In genomic region chr12:33303384-33303770, GRCm38 (mm10) we compare ENCODE assay signal across 8 mouse cellular contexts.
DNase-seq lines count a peak whose midpoint lies in the region; ATAC-seq and TF ChIP-seq lines count a peak whose summit lies in the region.

No protein-coding gene starts in this region.

- no peak overlapping the region for H3K27ac ChIP-seq in CH12.LX (ENCODE audit: insufficient read depth, low read depth)
- no peak overlapping the region for H3K27ac ChIP-seq in forebrain, postnatal 0 days (ENCODE audit: low read depth, low read length)
- no peak overlapping the region for H3K27ac ChIP-seq in limb, embryonic 14.5 days (replicated peaks; ENCODE audit: low read depth, low read length)
- peak overlapping the region; percentile 86 for H3K27ac ChIP-seq in stomach, embryonic 15.5 days

- peak overlapping the region; percentile 78 for H3K4me2 ChIP-seq in CH12.LX (ENCODE audit: insufficient read depth, low read depth, poor library complexity, severe bottlenecking)
- peak overlapping the region; percentile 79 for H3K4me2 ChIP-seq in forebrain, postnatal 0 days (ENCODE audit: low read depth)
- H3K4me2 ChIP-seq in limb, embryonic 14.5 days (replicated peaks; ENCODE audit: low read depth, low read length, severe bottlenecking) = peak overlapping the region; percentile 83
- peak overlapping the region; percentile 79 for H3K4me2 ChIP-seq in stomach, embryonic 15.5 days

- no peaks in the 10 kb centered on the region for H3K9me3 ChIP-seq in CH12.LX (replicated peaks; ENCODE audit: low read length)
- H3K9me3 ChIP-seq in forebrain, postnatal 0 days (ENCODE audit: low read length) = no peaks in the 10 kb centered on the region
- H3K9me3 ChIP-seq in limb, embryonic 14.5 days (ENCODE audit: control insufficient read depth, low read length) = no peaks in the 10 kb centered on the region
- H3K9me3 ChIP-seq in stomach, embryonic 15.5 days = no peaks in the 10 kb centered on the region

- in situ Hi-C loops in CH12.LX (cut with MboI; ENCODE audit: low pct_ligation_motif_present, low pct_unique_long_range_greater_than_20kb, low sequenced_read_pairs) = no loop called here

- TF ChIP-seq EP300 in CH12.LX (IDR thresholded peaks at IDR 0.05; ENCODE audit: low read length) = no peak

- no peaks in the 10 kb centered on the region for H3K27me3 ChIP-seq in CH12.LX (replicated peaks)
- no peaks in the 10 kb centered on the region for H3K27me3 ChIP-seq in forebrain, postnatal 0 days (ENCODE audit: insufficient read depth, low read length)
- 0 out of 2 replicates have a peak, but pooled peaks cover 3% of the 10 kb centered on the region for H3K27me3 ChIP-seq in limb, embryonic 14.5 days (ENCODE audit: control insufficient read depth, insufficient read depth, low read length)
- no peaks in the 10 kb centered on the region for H3K27me3 ChIP-seq in stomach, embryonic 15.5 days (replicated peaks)

- no peak for TF ChIP-seq RAD21 in CH12.LX (IDR thresholded peaks at IDR 0.05; ENCODE audit: low read depth, low read length)

- H3K9ac ChIP-seq in CH12.LX (ENCODE audit: insufficient read depth, low read depth) = no peak overlapping the region; the same call in 1 of the 2 replicates
- H3K9ac ChIP-seq in forebrain, postnatal 0 days = peak overlapping the region; percentile 43
- peak overlapping the region; percentile 52; the same call in 1 of the 2 replicates for H3K9ac ChIP-seq in limb, embryonic 14.5 days (ENCODE audit: low read depth, low read length, severe bottlenecking)
- no peak overlapping the region for H3K9ac ChIP-seq in stomach, embryonic 15.5 days

- TF ChIP-seq CTCF in CH12.LX (conservative IDR thresholded peaks at IDR 0.05 in 1 of 2, IDR thresholded peaks at IDR 0.05 in 1 of 2; ENCODE audit: low read depth in 2 of 2, low read length in 2 of 2) = no peak
- no peak for TF ChIP-seq CTCF in forebrain, postnatal 0 days (IDR thresholded peaks at IDR 0.05; ENCODE audit: low read depth)

- peaks cover 12 to 39% of the 10 kb centered on the region in 2 experiments for H3K36me3 ChIP-seq in CH12.LX (replicated peaks in 1 of 2; ENCODE audit: control insufficient read depth in 1 of 2, insufficient read depth in 1 of 2, low read length in 1 of 2)
- no peaks in the 10 kb centered on the region for H3K36me3 ChIP-seq in forebrain, postnatal 0 days (ENCODE audit: insufficient read depth)
- no peaks in the 10 kb centered on the region for H3K36me3 ChIP-seq in limb, embryonic 14.5 days (ENCODE audit: control insufficient read depth, insufficient read depth, low read length)
- H3K36me3 ChIP-seq in stomach, embryonic 15.5 days = no peaks in the 10 kb centered on the region

- H3K4me3 ChIP-seq in CH12.LX (replicated peaks in 1 of 3; ENCODE audit: low read depth in 2 of 3, low read length in 2 of 3, poor library complexity in 1 of 3) = peak overlapping the region; percentile 57 to 75 (median 58)
- peak overlapping the region; percentile 41 for H3K4me3 ChIP-seq in forebrain, postnatal 0 days (ENCODE audit: low read depth, low read length)
- peak overlapping the region; percentile 48 for H3K4me3 ChIP-seq in limb, embryonic 14.5 days (replicated peaks; ENCODE audit: low read length)
- peak overlapping the region; percentile 55 for H3K4me3 ChIP-seq in stomach, embryonic 15.5 days (replicated peaks)

- H3K79me2 ChIP-seq in CH12.LX (replicated peaks; ENCODE audit: control insufficient read depth, extremely low read depth, insufficient read depth, poor library complexity, severe bottlenecking) = no peaks in the 10 kb centered on the region

- no peak for TF ChIP-seq POLR2A in CH12.LX (IDR thresholded peaks at IDR 0.05; ENCODE audit: low read depth, low read length)
- no peak for TF ChIP-seq POLR2A in limb, embryonic 14.5 days (IDR thresholded peaks at IDR 0.05; ENCODE audit: borderline replicate concordance, extremely low read depth, insufficient read depth, insufficient read length)

- DNase-seq in adrenal gland, postnatal 14 days = peak; percentile 24
- DNase-seq in adrenal gland, postnatal 4 days (ENCODE audit: low spot score in 2 of 2) = no peak
- peak; percentile 64 for DNase-seq in CH12.LX (ENCODE audit: extremely low read depth)
- peak; percentile 16 for DNase-seq in forebrain, postnatal 0 days
- DNase-seq in limb, embryonic 14.5 days (ENCODE audit: low spot score) = no peak
- no peak for DNase-seq in gastrocnemius, postnatal 10 days
- DNase-seq in spleen, adult 12 weeks (ENCODE audit: low spot score) = no peak

- 3% methylated on average over 9 of the region's 9 CpGs for WGBS in forebrain, postnatal 0 days
- 4% methylated on average over 9 of the region's 9 CpGs for WGBS in limb, embryonic 14.5 days
- 8% methylated on average over 9 of the region's 9 CpGs for WGBS in stomach, embryonic 15.5 days

- dilution Hi-C loops in CH12.LX (cut with MboI; ENCODE audit: extremely low pct_ligation_motif_present, extremely low pct_unique_long_range_greater_than_20kb, low sequenced_read_pairs) = no loop called here

- peaks cover 6 to 38% of the 10 kb centered on the region in 2 experiments for H3K4me1 ChIP-seq in CH12.LX (ENCODE audit: control insufficient read depth in 1 of 2, insufficient read depth in 2 of 2)
- peaks cover 14% of the 10 kb centered on the region for H3K4me1 ChIP-seq in forebrain, postnatal 0 days (ENCODE audit: insufficient read depth)
- H3K4me1 ChIP-seq in limb, embryonic 14.5 days (ENCODE audit: control insufficient read depth, insufficient read depth, low read length) = peaks cover 20% of the 10 kb centered on the region
- 0 out of 2 replicates have a peak, but pooled peaks cover 17% of the 10 kb centered on the region for H3K4me1 ChIP-seq in stomach, embryonic 15.5 days

- ATAC-seq in forebrain, postnatal 0 days = peak; percentile 42
- peak; percentile 18; the same call in 1 of the 2 replicates for ATAC-seq in limb, embryonic 14.5 days (ENCODE audit: low FRiP score, low read depth)
- ATAC-seq in stomach, embryonic 15.5 days (ENCODE audit: insufficient read depth, low FRiP score, low read depth) = no peak

TF ChIP-seq in CH12.LX, 34 proteins besides CTCF, POLR2A, EP300 and RAD21:
- TF ChIP-seq JUN (IDR thresholded peaks at IDR 0.05; ENCODE audit: insufficient read depth, low read depth, low read length) (no peak), CHD2 (IDR thresholded peaks at IDR 0.05; ENCODE audit: low read length) (no peak), E2F4 (IDR thresholded peaks at IDR 0.05; ENCODE audit: insufficient replicate concordance, low read depth, low read length) (no peak), MEF2A (IDR thresholded peaks at IDR 0.05; ENCODE audit: borderline replicate concordance, low read depth, low read length) (no peak), MAFK (IDR thresholded peaks at IDR 0.05; ENCODE audit: insufficient replicate concordance, low read length) (no peak), UBTF (IDR thresholded peaks at IDR 0.05; ENCODE audit: low read depth, low read length) (no peak), PAX5 (IDR thresholded peaks at IDR 0.05; ENCODE audit: low read length) (no peak), MXI1 (IDR thresholded peaks at IDR 0.05; ENCODE audit: low read depth, low read length) (no peak), TBP (conservative IDR thresholded peaks at IDR 0.05; ENCODE audit: low read depth, low read length) (no peak), GABPA (IDR thresholded peaks at IDR 0.05; ENCODE audit: insufficient replicate concordance, low read depth, low read length) (no peak), SIN3A (IDR thresholded peaks at IDR 0.05; ENCODE audit: low read length) (no peak)

Comparison
In these comparisons a context has a peak if more than half of its experiments do, and no peak if none do; other contexts are left out.
1. DNase-seq: peak in adrenal gland, postnatal 14 days (single experiment), CH12.LX (single experiment) and forebrain, postnatal 0 days (single experiment); none in adrenal gland, postnatal 4 days (0 of 2), limb, embryonic 14.5 days (single experiment), gastrocnemius, postnatal 10 days (single experiment) and spleen, adult 12 weeks (single experiment).
2. H3K9ac ChIP-seq: peak in forebrain, postnatal 0 days (single experiment) and limb, embryonic 14.5 days (single experiment); none in CH12.LX (single experiment) and stomach, embryonic 15.5 days (single experiment).
3. Peak in every context shown above with its lines, with median percentiles within 50 percentile points of each other: H3K4me2 ChIP-seq and H3K4me3 ChIP-seq.